ENCODE assay signal across 1 mouse cellular context in the genomic region with DNA sequence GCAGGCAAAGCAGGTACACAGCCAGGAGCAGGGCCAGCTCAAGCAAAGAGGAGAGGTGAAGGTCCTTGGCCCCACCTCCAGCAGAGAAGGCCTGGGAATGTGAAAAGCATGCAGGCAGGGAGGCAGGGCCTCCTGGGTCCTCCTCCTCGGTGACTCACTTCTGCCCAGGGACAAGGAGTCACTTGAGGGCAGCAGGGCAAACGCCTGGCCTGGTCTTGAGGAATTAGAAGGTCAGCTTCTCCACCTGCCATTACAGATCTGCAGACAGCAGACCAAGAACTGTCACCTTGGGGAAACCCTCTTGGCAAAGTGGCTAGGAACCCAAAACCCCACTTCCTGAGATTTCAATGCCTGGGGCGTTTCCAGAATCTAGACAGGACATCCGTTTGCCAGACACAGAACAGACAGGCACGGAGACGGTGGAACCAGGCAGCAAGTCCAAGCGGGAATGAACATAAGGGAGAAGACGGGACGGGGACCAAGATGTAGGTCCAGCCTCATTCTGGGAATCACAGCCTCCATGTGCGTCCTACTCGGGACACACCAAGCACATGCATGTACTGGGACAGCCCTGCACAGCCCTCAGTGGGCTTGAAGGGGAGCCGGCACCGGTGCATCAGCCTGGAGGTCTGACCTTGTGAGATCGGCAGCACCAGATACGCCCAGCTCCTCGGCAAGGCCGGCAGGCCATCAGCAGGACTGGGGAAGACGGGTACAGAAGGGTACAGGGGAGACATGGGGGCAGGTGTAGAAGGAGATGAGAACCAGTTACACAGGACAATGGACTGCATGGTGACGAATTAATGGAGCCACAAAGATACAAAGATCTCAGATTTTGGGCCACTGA.
TF ChIP-seq lines count a peak whose summit lies in the region.

No protein-coding gene starts in this region.

TF ChIP-seq in MEL, 35 proteins besides CTCF, POLR2A, EP300 and RAD21 (continued from another document):
- TF ChIP-seq UBTF (IDR thresholded peaks at IDR 0.05; ENCODE audit: borderline replicate concordance, insufficient read depth, low read depth, low read length) (no peak), MYB (IDR thresholded peaks at IDR 0.05; ENCODE audit: low read depth, low read length) (no peak), RCOR1 (IDR thresholded peaks at IDR 0.05; ENCODE audit: low read depth, low read length) (no peak), MYC (IDR thresholded peaks at IDR 0.05; ENCODE audit: low read depth, low read length) (no peak), MAFK (IDR thresholded peaks at IDR 0.05; ENCODE audit: borderline replicate concordance, low read depth, low read length) (no peak), JUND (IDR thresholded peaks at IDR 0.05; ENCODE audit: low read depth, low read length) (no peak), ZKSCAN1 (IDR thresholded peaks at IDR 0.05; ENCODE audit: low read depth, low read length) (no peak), POLR2AphosphoS2 (IDR thresholded peaks at IDR 0.05; ENCODE audit: low read length) (no peak), CHD2 (IDR thresholded peaks at IDR 0.05; ENCODE audit: low read length) (no peak), ZNF384 (IDR thresholded peaks at IDR 0.05; ENCODE audit: low read depth, low read length) (no peak), GATA1 (IDR thresholded peaks at IDR 0.05; ENCODE audit: low read depth, low read length) (no peak), CHD1 (IDR thresholded peaks at IDR 0.05; ENCODE audit: low read depth, low read length) (no peak), USF1 (IDR thresholded peaks at IDR 0.05; ENCODE audit: low read depth, low read length) (no peak)
